Mouse (Mus musculus) MEL (cell line): Measurements from ENCODE around the gene Cd200. TPM values are rescaled to one million over a fixed set of nuclear protein-coding genes. Genes with fewer than 3 reads are reported as not detected.

ENCODE experiments used
- DNase-seq: peaks from one replicate; pipeline ENCODE4 v3.0.0; 2011; ENCODE audit warnings: low read depth, low spot score
- H3K27ac ChIP-seq: 2 replicates; pipeline ENCODE4 v1.5.1; 2012; ENCODE audit warnings: low read depth, mild to moderate bottlenecking, control low read depth, low read length, moderate library complexity; ENCODE audit not compliant: control insufficient read depth
- H3K27me3 ChIP-seq, 2 experiments: fragments of 150-350 bp in 1 of 2; sonication (generic) in 1 of 2; 2 replicates each; pipeline ENCODE4 v1.6.1; 2012; ENCODE audit warnings: low read length in 2 of 2, mild to moderate bottlenecking in 2 of 2, improper control_type of control experiment in 1 of 2, moderate library complexity in 1 of 2; ENCODE audit not compliant: insufficient read depth in 2 of 2, control insufficient read depth in 1 of 2
- H3K36me3 ChIP-seq, 2 experiments: 2 replicates each; pipeline ENCODE4 v1.6.1; 2012 to 2014; ENCODE audit warnings: low read length in 2 of 2, improper control_type of control experiment in 1 of 2, inconsistent platforms in 1 of 2, mild to moderate bottlenecking in 1 of 2; ENCODE audit not compliant: insufficient read depth in 2 of 2, control insufficient read depth in 1 of 2
- H3K4me1 ChIP-seq, 2 experiments: fragments of 150-350 bp in 1 of 2; sonication (generic) in 1 of 2; 2 replicates each; pipeline ENCODE4 v1.6.1; 2012; ENCODE audit warnings: low read length in 2 of 2, improper control_type of control experiment in 1 of 2, mild to moderate bottlenecking in 1 of 2; ENCODE audit not compliant: insufficient read depth in 2 of 2, control insufficient read depth in 1 of 2
- H3K4me3 ChIP-seq, 2 experiments: fragments of 150-350 bp in 1 of 2; sonication (generic) in 1 of 2; 2 replicates each; pipeline ENCODE4 v1.5.1; 2012; ENCODE audit warnings: low read depth in 2 of 2, low read length in 2 of 2, mild to moderate bottlenecking in 2 of 2, moderate library complexity in 2 of 2, control low read depth in 1 of 2, improper control_type of control experiment in 1 of 2; ENCODE audit not compliant: control insufficient read depth in 1 of 2, insufficient read depth in 1 of 2
- H3K79me2 ChIP-seq: 2 replicates; pipeline ENCODE4 v1.6.1; 2012; ENCODE audit warnings: mild to moderate bottlenecking, low read length, moderate library complexity; ENCODE audit not compliant: control insufficient read depth, poor library complexity, insufficient read depth
- H3K9ac ChIP-seq: 2 replicates; pipeline ENCODE4 v1.6.1; 2012; ENCODE audit warnings: low read depth, mild to moderate bottlenecking, control low read depth, low read length, moderate library complexity; ENCODE audit not compliant: control insufficient read depth, poor library complexity, severe bottlenecking
- H3K9me3 ChIP-seq: fragments of 150-350 bp; sonication (generic); replicated peaks from 2 replicates; pipeline ENCODE4 v1.6.1; 2012; ENCODE audit warnings: mild to moderate bottlenecking, low read length, improper control_type of control experiment, moderate library complexity; ENCODE audit not compliant: insufficient read depth
- BHLHE40 ChIP-seq: IDR thresholded peaks from 2 replicates; pipeline ENCODE4 v1.6.1; 2012; ENCODE audit warnings: low read depth, mild to moderate bottlenecking, inconsistent platforms, low read length, improper control_type of control experiment, borderline replicate concordance
- CHD1 ChIP-seq: IDR thresholded peaks from 2 replicates; pipeline ENCODE4 v1.6.1; 2012; ENCODE audit warnings: low read depth, mild to moderate bottlenecking, inconsistent platforms, low read length, improper control_type of control experiment
- CHD2 ChIP-seq: IDR thresholded peaks from 2 replicates; pipeline ENCODE4 v1.6.1; 2011; ENCODE audit warnings: low read length, improper control_type of control experiment
- E2F4 ChIP-seq: IDR thresholded peaks from 2 replicates; pipeline ENCODE4 v1.6.1; 2011; ENCODE audit warnings: low read depth, low read length, improper control_type of control experiment, borderline replicate concordance
- EP300 ChIP-seq, 2 experiments: IDR thresholded peaks; 2 replicates each; pipeline ENCODE4 v1.6.1; 2011; ENCODE audit warnings: improper control_type of control experiment in 2 of 2, low read length in 2 of 2, low read depth in 1 of 2, mild to moderate bottlenecking in 1 of 2
- HCFC1 ChIP-seq: IDR thresholded peaks from 2 replicates; pipeline ENCODE4 v1.6.1; 2012; ENCODE audit warnings: low read depth, mild to moderate bottlenecking, inconsistent platforms, low read length, improper control_type of control experiment, moderate library complexity
- KAT2A ChIP-seq: conservative IDR thresholded peaks from 2 replicates; pipeline ENCODE4 v1.6.1; 2012; ENCODE audit warnings: low read depth, low read length, improper control_type of control experiment, inconsistent platforms
- POLR2AphosphoS2 ChIP-seq: IDR thresholded peaks from 2 replicates; pipeline ENCODE4 v1.6.1; 2011; ENCODE audit warnings: low read length, improper control_type of control experiment
- TBP ChIP-seq: IDR thresholded peaks from 2 replicates; pipeline ENCODE4 v1.8.0; 2011; ENCODE audit warnings: low read depth, low read length, improper control_type of control experiment
- USF2 ChIP-seq, 2 experiments: IDR thresholded peaks; 2 replicates each; pipeline ENCODE4 v1.6.1; 2011 to 2012; ENCODE audit warnings: improper control_type of control experiment in 2 of 2, low read length in 2 of 2, borderline replicate concordance in 1 of 2, inconsistent platforms in 1 of 2, low read depth in 1 of 2, mild to moderate bottlenecking in 1 of 2; ENCODE audit not compliant: insufficient read depth in 1 of 2
- ZC3H11A ChIP-seq: IDR thresholded peaks from 2 replicates; pipeline ENCODE4 v1.6.1; 2012; ENCODE audit warnings: low read depth, mild to moderate bottlenecking, inconsistent platforms, low read length, improper control_type of control experiment
- ZNF384 ChIP-seq: IDR thresholded peaks from 2 replicates; pipeline ENCODE4 v1.6.1; 2012; ENCODE audit warnings: low read depth, mild to moderate bottlenecking, inconsistent platforms, low read length, improper control_type of control experiment
- polyA plus RNA-seq, 2 experiments: library from polyadenylated mRNA; stranded (reverse) in 1 of 2; unstranded in 1 of 2; fragments of >175 nt in 1 of 2; fragments of >200 nt in 1 of 2; gene quantifications; 2 replicates each; pipeline versions ENCODE4 v1.2.1 to v1.2.4; 2012; ENCODE audit warnings: low replicate concordance in 2 of 2, low read depth in 1 of 2; ENCODE audit not compliant: insufficient read length in 2 of 2, insufficient read depth in 1 of 2, missing spikeins in 1 of 2
- total RNA-seq: library from RNA; depleted of rRNA; stranded (reverse); fragments of 300-350 nt; gene quantifications from 2 replicates; pipeline ENCODE4 v1.2.3, GENCODE M21; 2012

Gene Cd200
- total and polyA plus RNA-seq, 3 experiments: not detected

DNA sequence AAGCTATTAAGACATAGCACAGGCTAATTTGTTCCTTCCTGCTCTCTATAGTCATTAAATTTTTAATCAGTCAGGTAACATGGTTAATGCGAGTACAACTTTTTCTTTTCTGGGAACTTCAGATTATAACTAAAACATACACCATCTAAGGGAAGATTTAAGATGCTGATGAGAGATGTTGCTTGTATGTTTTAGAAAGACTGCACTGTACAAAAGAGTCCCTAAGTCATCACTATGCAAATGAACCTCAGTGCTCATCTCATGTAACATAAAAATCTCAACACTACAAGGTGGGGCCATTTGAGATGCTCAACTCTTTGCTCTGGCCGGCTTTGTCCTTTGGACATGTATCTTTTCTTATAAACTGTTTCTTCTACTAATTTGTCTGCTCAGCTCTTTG lies 62.5 kb downstream of the Cd200 start:
- no peak overlapping the region for H3K9ac ChIP-seq
- H3K27me3 ChIP-seq: no peaks in the 10 kb centered on the region
- TF ChIP-seq BHLHE40 (no peak), ZC3H11A (no peak), USF2 (IDR thresholded peaks at IDR 0.05; ENCODE audit: borderline replicate concordance in 1 of 2, insufficient read depth in 1 of 2, low read depth in 1 of 2, low read length in 2 of 2) (no peak), ZNF384 (no peak)
- H3K36me3 ChIP-seq: no peaks in the 10 kb centered on the region
- H3K9me3 ChIP-seq: no peaks in the 10 kb centered on the region
- H3K27ac ChIP-seq: no peak overlapping the region
- no peak overlapping the region for H3K4me3 ChIP-seq
- H3K4me1 ChIP-seq: no peaks in the 10 kb centered on the region
- H3K79me2 ChIP-seq: no peaks in the 10 kb centered on the region
- DNase-seq: no peak

DNA sequence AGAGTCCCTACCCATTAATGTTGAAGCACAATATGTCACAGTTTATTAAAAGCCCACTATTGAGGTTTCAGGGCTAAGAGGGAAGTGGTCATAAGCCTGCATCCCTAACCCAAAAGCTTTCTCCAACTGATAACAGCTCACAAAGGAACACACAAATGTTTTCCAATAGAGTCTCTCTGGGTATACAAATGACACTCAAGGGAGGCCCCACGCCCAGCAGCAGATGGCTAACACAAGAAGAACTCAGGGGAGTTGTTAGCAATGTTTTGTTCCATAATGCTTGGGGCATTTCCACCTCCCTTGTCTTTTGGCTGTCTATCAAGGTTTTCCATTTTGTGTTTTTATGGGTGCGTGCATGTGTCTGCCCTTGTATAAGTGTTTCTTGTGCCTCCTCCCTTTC lies 64.0 kb downstream of the Cd200 start:
- Histone ChIP-seq H3K4me3 (no peak overlapping the region), H3K9ac (no peak overlapping the region), H3K9me3 (no peaks in the 10 kb centered on the region), H3K4me1 (no peaks in the 10 kb centered on the region), H3K36me3 (no peaks in the 10 kb centered on the region), H3K27me3 (no peaks in the 10 kb centered on the region), H3K79me2 (no peaks in the 10 kb centered on the region), H3K27ac (no peak overlapping the region)
- no peak for TF ChIP-seq HCFC1
- TF ChIP-seq KAT2A: no peak
- no peak for TF ChIP-seq CHD2
- TF ChIP-seq ZNF384: no peak
- TF ChIP-seq EP300 (IDR thresholded peaks at IDR 0.05; ENCODE audit: low read depth in 1 of 2, low read length in 2 of 2): no peak
- no peak for TF ChIP-seq POLR2AphosphoS2
- TF ChIP-seq E2F4: no peak
- no peak for TF ChIP-seq TBP
- no peak for TF ChIP-seq CHD1
- DNase-seq: no peak

DNA sequence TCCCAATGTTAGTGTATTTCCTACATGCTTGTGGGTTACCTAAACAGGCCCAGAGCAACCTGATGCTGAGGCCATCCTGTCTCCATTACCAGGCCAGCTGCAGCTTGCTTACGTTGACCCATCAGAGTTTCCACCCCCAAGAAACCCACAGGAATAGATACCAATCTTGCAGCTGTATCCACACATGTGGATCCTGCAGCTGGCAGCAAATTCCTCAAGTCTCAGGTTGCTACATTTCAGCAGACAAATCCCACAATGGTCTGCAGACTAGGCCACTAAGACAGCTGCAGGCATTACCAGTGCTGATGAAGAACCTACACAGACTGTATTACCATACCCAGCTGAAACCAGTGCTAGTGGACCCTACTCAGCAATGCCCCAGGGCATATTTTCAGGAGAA lies 72.4 kb downstream of the Cd200 start:
- TF ChIP-seq KAT2A: no peak
- TF ChIP-seq, all 39 proteins: peak for 0
- no peak overlapping the region for H3K27ac ChIP-seq
- H3K9ac ChIP-seq: no peak overlapping the region
- no peaks in the 10 kb centered on the region for H3K4me1 ChIP-seq
- no peaks in the 10 kb centered on the region for H3K27me3 ChIP-seq
- no peaks in the 10 kb centered on the region for H3K36me3 ChIP-seq
- H3K4me3 ChIP-seq: no peak overlapping the region
- H3K9me3 ChIP-seq: no peaks in the 10 kb centered on the region
- no peaks in the 10 kb centered on the region for H3K79me2 ChIP-seq
- no peak for DNase-seq
